Mouse (Mus musculus) right cerebral cortex, postnatal 4 days (tissue): Measurements from ENCODE around the gene Ccno.

Experiments used
- DNase-seq: peaks from one replicate; pipeline ENCODE4 v3.0.0-alpha.2; 2022

The Ccno gene

GRCm38 (mm10) chr13:112987532-112987943, at the start of gene Ccno:
TSS of gene Ccno (plus strand) at chr13:112987802.
- DNase-seq: peak; percentile 92

DNA sequence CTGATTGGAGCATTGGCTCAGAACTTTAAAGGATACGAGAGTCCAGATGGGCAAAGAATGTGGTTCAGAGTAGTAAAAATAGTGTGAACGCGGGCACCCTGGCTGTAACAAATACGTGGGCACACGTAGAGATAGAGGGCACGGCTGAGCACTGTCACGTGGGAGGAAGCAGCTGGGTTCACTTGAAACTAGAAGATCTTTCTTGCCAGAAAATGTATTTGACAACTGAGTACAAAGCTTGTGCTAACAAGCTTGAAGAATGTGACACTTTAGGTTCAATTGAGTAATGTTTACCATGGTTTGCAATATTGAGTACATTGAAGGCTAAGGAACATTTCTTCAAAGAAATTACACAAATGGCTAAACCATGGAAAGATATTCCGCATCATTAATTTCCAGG, 49.5 kb upstream of the Ccno start:
- no peak for DNase-seq

GRCm38 (mm10) chr13:112941879-112942330, 45.7 kb upstream of the Ccno start:
- DNase-seq: no peak

DNA sequence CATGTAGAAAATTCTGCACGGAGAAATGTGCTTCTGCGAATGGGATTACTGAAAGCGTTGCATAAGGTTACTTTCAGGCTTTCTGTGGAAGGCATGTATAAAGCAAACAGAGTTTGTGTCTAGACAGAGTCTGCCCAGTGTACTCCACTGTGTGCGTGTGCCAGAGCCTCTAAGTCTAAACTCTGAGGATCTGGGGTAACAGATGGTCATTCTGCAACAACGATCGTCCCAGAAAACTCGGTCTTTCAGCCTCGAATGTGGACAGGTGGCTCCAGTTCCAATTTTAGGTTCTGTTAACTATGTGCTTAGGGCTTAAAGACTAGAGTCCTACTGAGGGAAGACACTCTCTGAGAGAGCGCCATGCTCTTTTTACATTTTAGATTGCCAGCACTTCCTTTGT, 42.3 kb upstream of the Ccno start:
- DNase-seq: no peak

DNA sequence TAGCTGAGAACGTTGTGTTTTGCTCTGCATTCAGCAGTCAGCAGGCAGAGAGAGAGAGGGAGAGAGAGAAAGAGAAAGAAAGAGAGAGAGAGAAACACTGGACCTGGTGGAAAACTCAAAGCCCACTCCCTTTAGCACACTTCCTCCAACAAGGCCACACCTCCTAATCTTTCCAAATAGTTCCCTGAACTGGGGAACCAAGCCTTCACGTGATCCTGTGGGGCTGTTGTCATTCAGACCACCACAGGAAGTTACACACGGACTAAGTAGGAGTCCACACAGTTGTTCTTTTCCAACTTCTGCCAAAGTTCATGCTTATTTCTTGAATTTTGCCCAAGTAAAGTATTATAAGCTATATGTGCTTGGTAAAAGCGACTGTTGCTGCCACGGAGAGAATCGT, 41.7 kb upstream of the Ccno start:
- no peak for DNase-seq

DNA sequence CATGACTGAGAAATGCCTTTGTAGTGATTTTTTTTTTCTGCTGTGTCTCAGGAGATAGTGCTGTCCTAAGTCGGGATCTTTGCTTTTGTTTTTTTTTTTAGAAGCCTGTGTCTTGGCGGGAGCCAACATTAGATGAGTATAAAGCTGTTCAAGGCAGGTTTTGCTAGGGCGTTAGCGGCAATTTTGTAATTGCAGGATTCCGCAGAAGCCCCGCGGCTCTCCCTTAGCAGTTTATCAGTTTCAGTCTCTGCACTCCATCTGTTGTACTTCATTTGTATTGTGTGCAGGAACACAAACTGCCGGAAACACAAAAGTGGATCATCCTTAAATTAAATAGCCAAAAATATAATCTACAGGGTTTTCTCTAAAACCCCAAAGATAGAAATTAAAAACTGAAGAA, 33.5 kb upstream of the Ccno start:
- DNase-seq: no peak

DNA sequence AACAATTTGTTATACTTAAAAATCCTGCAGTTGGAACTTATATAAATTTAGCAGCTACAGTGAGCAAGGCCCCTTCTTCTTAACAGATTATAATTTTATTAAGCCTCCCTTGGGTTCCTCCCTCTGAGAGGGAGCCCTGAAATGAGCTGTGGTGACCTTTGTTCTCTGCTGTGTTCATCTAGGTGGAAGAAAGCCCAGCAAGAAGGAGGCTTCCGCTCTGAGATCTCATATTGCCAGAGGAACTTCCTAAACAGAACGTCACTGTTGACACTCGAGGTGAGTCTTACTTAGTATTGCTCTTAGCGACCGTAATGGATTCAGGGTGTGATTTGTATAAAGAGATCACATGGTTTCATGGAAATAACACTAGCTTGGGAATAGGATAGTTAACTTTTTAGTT, 24.5 kb upstream of the Ccno start:
- no peak for DNase-seq

DNA sequence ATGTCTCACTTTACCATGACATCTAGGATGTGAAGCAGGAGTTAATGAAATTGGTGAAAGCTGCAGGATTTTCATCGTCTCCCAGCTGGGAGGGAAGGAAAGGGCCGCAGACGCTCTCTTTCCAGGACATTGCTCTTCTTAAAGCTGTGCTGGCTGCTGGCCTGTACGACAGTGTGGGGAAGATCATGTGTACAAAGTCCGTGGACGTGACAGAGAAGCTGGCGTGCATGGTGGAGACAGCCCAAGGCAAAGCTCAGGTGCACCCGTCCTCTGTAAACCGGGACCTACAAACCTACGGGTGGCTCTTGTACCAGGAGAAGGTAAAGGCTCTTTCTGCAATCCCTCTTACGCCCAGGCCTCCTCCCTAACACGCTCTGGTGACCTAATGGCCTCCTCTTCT, 23.2 kb upstream of the Ccno start:
- DNase-seq: no peak

DNA sequence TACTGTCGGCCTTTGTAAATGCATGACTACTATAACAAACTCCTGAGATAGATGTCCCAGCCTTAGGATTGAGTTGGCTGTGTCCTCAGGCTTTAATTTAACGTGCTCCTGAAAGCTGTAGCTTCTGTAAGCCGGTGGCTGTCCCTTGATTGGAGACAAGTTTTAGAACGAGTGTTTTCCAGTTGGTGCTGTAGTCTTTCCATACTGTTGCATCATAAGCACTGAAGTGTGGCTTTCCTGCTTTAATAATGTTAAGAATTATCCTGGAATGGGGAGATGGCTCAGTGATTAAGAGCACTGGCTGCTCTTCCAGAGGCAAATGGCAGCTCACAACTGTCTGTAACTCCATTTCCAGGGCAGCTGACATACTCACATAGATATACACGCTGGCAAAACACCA, 20.3 kb upstream of the Ccno start:
- no peak for DNase-seq

DNA sequence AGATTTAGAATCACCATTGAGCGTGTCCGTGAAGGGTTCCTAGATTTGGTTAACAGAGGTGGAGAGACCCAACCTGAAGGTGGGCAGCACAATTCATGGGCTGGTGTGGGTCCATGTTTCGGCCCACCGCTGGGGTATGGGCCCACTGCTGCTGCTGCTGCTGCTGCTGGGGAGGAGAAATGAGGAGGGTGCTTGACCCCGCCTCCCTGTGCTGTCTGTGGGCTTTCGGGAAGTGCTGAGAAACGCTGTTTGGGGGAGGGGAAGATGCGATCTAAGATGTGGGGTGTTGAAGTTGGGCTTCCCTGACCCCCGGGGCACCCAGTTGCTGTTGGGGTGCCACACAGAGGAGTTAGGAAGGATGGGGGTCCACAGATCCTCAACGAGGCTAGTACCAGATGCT, 10.9 kb upstream of the Ccno start:
- no peak for DNase-seq

DNA sequence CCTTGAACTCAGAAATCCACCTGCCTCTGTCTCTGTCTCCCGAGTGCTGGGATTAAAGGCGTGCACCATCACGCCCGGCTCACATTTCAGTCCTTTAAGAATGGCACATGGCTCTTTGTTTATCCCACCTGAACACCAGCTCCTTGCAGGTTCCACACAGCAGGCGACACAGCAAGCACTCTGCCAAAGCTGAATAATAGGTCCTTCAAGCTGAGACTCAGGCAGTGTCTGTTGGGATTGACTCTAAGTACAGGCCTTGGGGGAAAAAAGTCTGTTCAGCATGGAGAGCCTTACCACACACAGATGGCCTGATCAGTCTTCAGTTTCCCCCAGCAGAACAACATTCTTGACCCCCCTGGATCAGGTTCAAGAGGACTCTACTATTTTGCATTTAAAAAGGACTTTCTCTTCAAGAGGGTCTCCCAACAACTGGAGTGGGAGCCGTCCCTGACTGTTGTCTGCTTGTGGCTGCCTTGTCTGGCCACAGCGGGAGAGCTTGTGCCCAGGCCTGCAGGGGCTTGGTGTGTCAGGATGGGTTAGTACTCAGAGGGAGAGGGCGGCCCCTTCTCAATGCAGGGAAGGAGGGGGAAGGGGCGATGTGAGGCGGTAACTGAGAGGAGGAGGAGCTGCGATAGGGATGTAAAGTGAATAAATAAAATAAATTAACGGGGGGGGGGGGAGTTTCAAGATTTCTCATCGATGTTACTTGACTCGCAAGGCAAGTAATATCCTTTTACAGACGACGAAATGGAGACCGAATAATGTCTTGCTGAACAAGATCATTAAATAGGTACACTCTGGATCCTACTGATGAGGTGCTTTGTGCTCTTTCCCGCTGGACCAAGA, 1.8 kb upstream of the Ccno start:
- no peak for DNase-seq

DNA sequence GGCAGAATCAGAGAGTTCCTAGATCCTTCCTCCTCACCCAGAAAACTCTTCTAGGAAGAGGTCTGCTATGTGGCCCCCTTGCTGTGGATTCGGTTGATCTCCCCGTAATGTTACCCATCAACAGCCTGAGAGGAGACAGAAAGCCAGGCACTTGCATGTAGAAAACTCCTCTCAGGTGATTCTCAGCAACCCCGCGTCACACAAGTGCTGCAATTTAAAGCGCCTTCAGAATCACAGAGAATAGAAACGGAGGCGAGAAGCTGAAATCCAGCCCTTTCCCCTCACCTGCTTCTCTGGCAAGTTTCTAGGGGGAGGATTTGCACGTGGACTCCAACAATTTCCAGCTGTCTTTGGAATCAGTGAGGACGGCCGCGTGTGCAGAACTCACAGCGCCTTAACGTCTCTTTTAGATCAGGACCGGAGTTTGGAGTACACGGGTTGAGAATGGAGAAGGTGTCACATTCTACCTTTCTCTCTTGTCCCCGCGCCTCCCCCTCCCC, 1.1 kb upstream of the Ccno start:
- DNase-seq: no peak

DNA sequence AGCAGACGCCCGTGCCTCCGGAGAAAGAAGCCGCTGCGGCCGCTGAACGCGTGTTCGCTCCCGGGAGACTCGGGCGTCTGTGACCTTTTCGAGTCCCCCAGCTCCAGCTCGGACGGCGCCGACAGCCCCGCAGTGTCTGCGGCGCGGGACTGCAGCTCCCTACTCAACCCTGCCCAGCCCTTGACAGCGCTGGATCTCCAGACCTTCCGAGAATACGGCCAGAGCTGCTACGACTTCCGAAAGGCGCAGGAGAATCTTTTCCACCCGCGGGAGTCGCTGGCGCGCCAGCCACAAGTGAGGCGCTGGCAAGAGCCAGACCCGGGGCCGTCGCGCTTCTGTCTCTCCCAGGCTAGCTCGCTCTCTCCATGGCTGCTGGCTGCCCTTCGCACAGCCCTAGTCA, 389 bp downstream of the Ccno start:
- DNase-seq: peak; percentile 34

GRCm38 (mm10) chr13:112988866-112989265, 1.3 kb downstream of the Ccno start:
- no peak for DNase-seq

GRCm38 (mm10) chr13:112989541-112989940, 1.9 kb downstream of the Ccno start:
- peak; percentile 13 for DNase-seq

- no peak for DNase-seq
Observed at GRCm38 (mm10) chr13:112990346-112990745, 2.7 kb downstream of the Ccno start.

DNA sequence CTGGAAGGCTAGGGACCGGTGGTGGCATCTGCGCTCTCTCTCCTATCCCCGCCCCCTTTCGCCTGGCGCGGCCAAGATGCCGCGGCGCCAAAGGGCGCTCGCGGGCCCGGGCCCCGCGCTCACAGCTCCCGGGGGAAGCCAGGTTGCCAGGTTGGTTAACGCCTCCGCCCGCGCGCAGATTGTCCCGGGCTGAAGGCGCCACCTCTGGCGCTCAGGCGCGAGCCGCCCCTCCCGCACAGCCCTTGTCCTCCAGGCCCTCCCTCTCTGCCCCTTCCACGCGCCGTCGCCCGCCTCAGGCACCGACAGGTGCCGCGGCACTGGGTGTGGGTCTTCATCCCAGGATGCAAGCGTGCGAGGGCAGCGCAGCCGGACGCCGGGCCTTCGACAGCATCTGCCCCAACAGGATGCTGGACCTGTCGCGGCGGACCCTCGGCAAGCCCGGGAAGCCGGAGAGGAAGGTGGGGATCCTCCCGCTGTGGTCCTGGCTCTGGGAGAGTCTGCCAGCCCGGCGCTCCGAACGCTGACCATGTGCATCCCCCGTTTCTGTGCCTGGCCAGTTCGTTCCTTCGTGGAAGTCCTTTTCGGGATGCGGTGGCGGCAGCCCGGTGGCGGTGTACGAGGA, 6.0 kb downstream of the Ccno start, which contains the start of gene Mcidas:
Gene Mcidas, plus strand, starts transcription at position 315 of the 622 bp plus-strand sequence.
- DNase-seq: peak; percentile 10

DNA sequence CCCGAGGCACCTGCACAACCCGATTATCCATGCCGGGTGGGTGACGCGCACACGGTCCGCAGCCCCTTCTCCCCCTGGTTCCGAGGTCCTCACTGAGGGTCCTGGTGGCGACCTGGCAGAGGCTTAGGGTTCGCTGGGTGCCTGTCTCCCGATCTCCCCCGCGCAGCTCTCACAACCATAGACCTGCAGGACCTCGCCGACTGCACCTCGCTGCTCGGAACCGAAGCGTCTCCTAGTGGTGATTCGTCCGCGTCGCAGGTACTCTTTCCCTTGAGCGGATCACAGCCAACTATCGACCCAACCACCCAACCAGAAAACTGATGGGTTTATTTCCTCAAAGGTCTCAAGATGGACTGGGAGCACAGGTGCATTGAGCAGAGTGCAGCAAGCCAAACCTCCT, 6.6 kb downstream of the Ccno start:
- DNase-seq: peak; percentile 49

DNA sequence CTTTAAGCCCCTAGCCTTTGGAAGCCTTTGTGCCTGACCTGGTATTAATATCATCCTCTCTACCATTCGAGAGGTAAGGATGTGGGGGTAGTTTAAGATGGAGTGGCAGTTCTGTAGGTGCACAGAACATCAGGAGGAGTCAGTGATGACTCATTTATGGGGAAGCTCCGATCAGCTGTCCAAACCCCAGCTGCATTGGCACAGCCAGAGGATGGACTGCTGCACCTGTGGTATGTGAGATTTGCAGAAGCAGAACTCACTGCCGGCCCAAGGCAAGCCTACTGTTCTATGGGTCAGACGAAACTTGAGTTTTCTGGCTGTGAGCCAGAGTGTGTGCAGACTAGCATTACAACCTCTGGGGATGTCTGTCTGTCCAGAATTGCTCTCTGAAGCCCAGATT, 8.8 kb downstream of the Ccno start:
- DNase-seq: no peak

- DNase-seq: no peak
Observed at GRCm38 (mm10) chr13:112997369-112997768, 9.8 kb downstream of the Ccno start.

DNA sequence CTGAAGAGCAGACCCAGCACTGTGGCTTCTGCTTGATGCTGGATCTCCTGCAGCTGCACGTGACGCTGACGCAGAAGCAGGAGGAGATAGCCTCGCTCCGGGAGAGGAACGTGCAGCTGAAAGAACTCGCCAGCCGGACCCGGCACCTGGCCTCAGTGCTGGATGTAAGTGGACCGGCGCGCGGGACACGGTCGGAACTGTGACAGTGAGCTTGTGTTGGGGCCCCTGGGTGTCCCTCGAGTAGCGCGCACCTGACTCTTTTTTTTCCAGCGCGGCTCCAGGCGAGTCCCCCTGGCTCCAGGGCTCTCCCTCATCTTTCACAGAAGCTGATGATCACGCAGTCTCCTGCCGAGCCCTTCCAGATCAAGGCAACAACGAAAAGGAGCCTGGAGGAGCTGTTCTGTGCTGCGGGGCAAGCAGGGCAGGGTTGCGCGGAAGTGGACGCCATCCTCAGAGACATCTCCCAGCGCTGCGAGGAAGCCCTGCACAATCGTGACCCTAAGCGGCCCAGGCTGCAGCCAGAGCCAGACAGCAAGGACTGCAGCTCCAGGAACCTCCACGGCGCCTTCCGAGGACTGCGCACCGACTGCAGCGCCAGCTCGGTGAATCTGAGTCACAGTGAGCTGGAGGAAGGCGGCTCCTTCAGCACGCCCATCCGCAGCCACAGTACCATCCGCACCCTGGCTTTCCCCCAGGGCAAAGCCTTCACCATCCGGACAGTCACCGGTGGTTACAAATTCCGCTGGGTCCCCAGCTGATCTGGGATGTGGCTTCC, 11.0 kb downstream of the Ccno start:
- peak; percentile 33 for DNase-seq

GRCm38 (mm10) chr13:113000090-113000489, 12.5 kb downstream of the Ccno start:
- no peak for DNase-seq

GRCm38 (mm10) chr13:113000576-113001318, 13.1 kb downstream of the Ccno start:
- no peak for DNase-seq
